Mouse (Mus musculus): ENCODE results near the gene Ski.

The Ski gene

GRCm38 (mm10) chr4:155173822-155174785, 48.3 kb downstream of the Ski start:
- WGBS: 33% methylated on average over 17 of the region's 17 CpGs

GRCm38 (mm10) chr4:155172909-155173821, 49.2 kb downstream of the Ski start:
- 13% methylated on average over 21 of the region's 21 CpGs for WGBS

- 34% methylated on average over 5 of the region's 5 CpGs for WGBS
Observed at GRCm38 (mm10) chr4:155171961-155172533, 50.3 kb downstream of the Ski start.

GRCm38 (mm10) chr4:155170614-155171212, 51.7 kb downstream of the Ski start:
- WGBS: 58% methylated on average over 8 of the region's 8 CpGs

GRCm38 (mm10) chr4:155168835-155169252, 53.5 kb downstream of the Ski start:
- 62% methylated on average over 8 of the region's 8 CpGs for WGBS

- 51% methylated on average over 6 of the region's 6 CpGs for WGBS
Observed at GRCm38 (mm10) chr4:155164550-155164949, 57.8 kb downstream of the Ski start.

- 37% methylated on average over 8 of the region's 8 CpGs for WGBS
Observed at GRCm38 (mm10) chr4:155163685-155164084, 58.7 kb downstream of the Ski start.

GRCm38 (mm10) chr4:155163320-155163651, 59.1 kb downstream of the Ski start:
- 50% methylated on average over 4 of the region's 4 CpGs for WGBS

- WGBS: 61% methylated on average over 7 of the region's 7 CpGs
Observed at GRCm38 (mm10) chr4:155162433-155163319, 59.7 kb downstream of the Ski start.

GRCm38 (mm10) chr4:155158543-155158917, 63.9 kb downstream of the Ski start:
- 54% methylated on average over 8 of the region's 8 CpGs for WGBS

GRCm38 (mm10) chr4:155157871-155158542, 64.4 kb downstream of the Ski start:
- 82% methylated on average over 27 of the region's 27 CpGs for WGBS

GRCm38 (mm10) chr4:155156734-155157133, 65.7 kb downstream of the Ski start:
- 52% methylated on average over 17 of the region's 17 CpGs for WGBS

- 67% methylated on average over 11 of the region's 11 CpGs for WGBS
Observed at GRCm38 (mm10) chr4:155154986-155155385, 67.4 kb downstream of the Ski start.

GRCm38 (mm10) chr4:155153389-155154072, 68.9 kb downstream of the Ski start:
- 64% methylated on average over 3 of the region's 3 CpGs for WGBS

GRCm38 (mm10) chr4:155152476-155152875, 69.9 kb downstream of the Ski start:
- WGBS: 72% methylated on average over 6 of the region's 6 CpGs

GRCm38 (mm10) chr4:155151845-155152244, 70.5 kb downstream of the Ski start:
- WGBS: 48% methylated on average over 4 of the region's 4 CpGs

GRCm38 (mm10) chr4:155151221-155151788, 71.1 kb downstream of the Ski start:
- 59% methylated on average over 12 of the region's 12 CpGs for WGBS

- 7% methylated on average over 73 of the region's 73 CpGs for WGBS
Observed at GRCm38 (mm10) chr4:155150276-155151113, 71.9 kb downstream of the Ski start.

All from cerebral cortex, adult 2 months (tissue).